Mouse (Mus musculus) hindbrain, embryonic 12.5 days (tissue): ENCODE measurements at regions not wholly inside any gene's neighbourhood (a gene's known extent, or its start where the extent isn't known, plus 50 kb on each side); places are given as distances from the start of the nearest gene placed in this dataset.

Experiments used
- ATAC-seq: fragments of 200-750 bp; cut with Nextera tagmentation; 2 replicates; pipeline ENCODE4 v1.8.0; 2017; ENCODE audit warnings: moderate TSS enrichment; ENCODE audit not compliant: low FRiP score
- H3K27ac ChIP-seq: fragments of 300-500 bp; sonication (generic); 2 replicates; pipeline ENCODE4 v1.5.1; 2016; ENCODE audit warnings: mild to moderate bottlenecking
- H3K27me3 ChIP-seq: fragments of 300-500 bp; sonication (generic); 2 replicates; pipeline ENCODE4 v1.6.1; 2016; ENCODE audit warnings: mild to moderate bottlenecking
- H3K36me3 ChIP-seq: fragments of 300-500 bp; sonication (generic); 2 replicates; pipeline ENCODE4 v1.6.1; 2016; ENCODE audit warnings: mild to moderate bottlenecking
- H3K4me1 ChIP-seq: fragments of 300-500 bp; sonication (generic); 2 replicates; pipeline ENCODE4 v1.6.1; 2016
- H3K4me2 ChIP-seq: fragments of 300-500 bp; sonication (generic); replicated peaks from 2 replicates; pipeline ENCODE4 v1.6.1; 2016; ENCODE audit warnings: mild to moderate bottlenecking
- H3K4me3 ChIP-seq: fragments of 300-500 bp; sonication (generic); 2 replicates; pipeline ENCODE4 v1.5.1; 2016; ENCODE audit warnings: mild to moderate bottlenecking
- H3K9ac ChIP-seq: fragments of 300-500 bp; sonication (generic); 2 replicates; pipeline ENCODE4 v1.6.1; 2016; ENCODE audit warnings: mild to moderate bottlenecking, moderate library complexity
- H3K9me3 ChIP-seq: fragments of 300-500 bp; sonication (generic); replicated peaks from 2 replicates; pipeline ENCODE4 v1.6.1; 2016; ENCODE audit warnings: mild to moderate bottlenecking
- WGBS: fragments of 180-500 bp; shearing (Covaris S2); methylation state at CpG from one replicate; pipeline ENCODE4 v1.1.7; 2016; 5-methylcytosine and 5-hydroxymethylcytosine counted together

DNA sequence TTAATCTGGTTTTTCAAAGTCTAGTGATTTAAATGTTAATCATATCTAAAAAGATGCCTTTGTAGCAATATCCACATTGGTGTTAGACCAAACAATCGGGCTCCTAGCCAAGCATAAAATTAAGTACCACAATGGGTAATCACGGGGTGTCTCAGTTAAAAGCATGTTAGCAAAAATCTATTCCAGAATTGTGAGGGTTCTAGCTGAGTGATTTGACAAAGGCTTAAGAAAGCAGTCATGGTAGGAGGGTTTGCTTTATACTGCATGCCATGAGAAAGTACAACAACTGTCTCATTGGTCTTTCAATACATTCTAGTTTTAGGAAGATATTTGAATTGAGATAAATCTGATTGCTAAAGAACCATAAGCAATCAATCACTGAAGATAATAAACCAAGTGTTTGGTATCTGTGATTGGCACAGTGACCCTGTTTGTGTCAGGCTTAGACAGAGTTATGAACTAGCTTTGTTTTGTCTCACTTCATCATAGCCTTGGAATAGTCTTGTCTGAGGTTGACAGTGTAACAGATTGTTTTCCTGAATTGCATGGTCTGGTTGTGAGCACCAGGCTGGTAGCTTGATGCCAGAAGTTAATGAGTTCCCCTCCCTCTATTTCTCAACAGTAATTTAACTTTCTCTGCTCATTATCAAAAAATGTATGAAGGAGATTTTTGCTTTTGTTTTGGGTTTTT is 186.9 kb upstream of the Sema3a start:
- 53% methylated on average over 2 of the region's 2 CpGs for WGBS
- Histone ChIP-seq H3K9me3 (no peaks in the 10 kb centered on the region), H3K4me2 (no peak overlapping the region), H3K9ac (no peak overlapping the region), H3K27ac (no peak overlapping the region), H3K4me3 (no peak overlapping the region), H3K4me1 (no peaks in the 10 kb centered on the region), H3K27me3 (no peaks in the 10 kb centered on the region), H3K36me3 (no peaks in the 10 kb centered on the region)
- peak; percentile 54; the same call in 1 of the 2 replicates for ATAC-seq

GRCm38 (mm10) chr5:12944554-12944953 is 180.7 kb upstream of the Sema3a start:
- no peak overlapping the region for H3K9ac ChIP-seq
- 0 out of 2 replicates have a peak, but pooled peaks cover 4% of the 10 kb centered on the region for H3K4me1 ChIP-seq
- no peaks in the 10 kb centered on the region for H3K27me3 ChIP-seq
- H3K9me3 ChIP-seq: no peaks in the 10 kb centered on the region
- no peak overlapping the region for H3K4me3 ChIP-seq
- 71% methylated on average over 5 of the region's 5 CpGs for WGBS
- no peak for ATAC-seq
- H3K27ac ChIP-seq: no peak overlapping the region
- no peak overlapping the region for H3K4me2 ChIP-seq
- no peaks in the 10 kb centered on the region for H3K36me3 ChIP-seq

DNA sequence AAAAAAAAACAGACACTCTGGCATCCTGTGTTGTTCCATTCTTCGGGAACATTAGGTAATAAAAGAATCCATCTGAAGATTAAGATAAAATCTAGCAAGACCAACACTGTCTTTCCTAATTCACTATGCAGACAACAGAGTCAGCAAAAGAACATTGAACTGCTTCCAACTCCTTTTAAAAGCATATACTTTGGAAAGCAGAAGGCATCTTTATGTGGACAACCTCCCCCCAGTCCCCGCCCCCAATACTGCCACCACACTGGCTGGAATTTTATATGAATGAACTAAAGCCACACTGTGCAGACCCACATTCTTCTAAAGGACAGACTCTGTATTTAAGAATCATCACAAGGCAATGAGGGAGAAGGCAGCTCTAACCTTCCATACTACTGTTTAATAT is 176.7 kb upstream of the Sema3a start:
- Histone ChIP-seq H3K36me3 (no peaks in the 10 kb centered on the region), H3K9me3 (no peaks in the 10 kb centered on the region), H3K4me1 (0 out of 2 replicates have a peak, but pooled peaks cover 4% of the 10 kb centered on the region), H3K27me3 (no peaks in the 10 kb centered on the region), H3K27ac (no peak overlapping the region), H3K4me3 (no peak overlapping the region), H3K4me2 (no peak overlapping the region), H3K9ac (no peak overlapping the region)
- WGBS: 81% methylated on average over 2 of the region's 2 CpGs
- no peak for ATAC-seq

DNA sequence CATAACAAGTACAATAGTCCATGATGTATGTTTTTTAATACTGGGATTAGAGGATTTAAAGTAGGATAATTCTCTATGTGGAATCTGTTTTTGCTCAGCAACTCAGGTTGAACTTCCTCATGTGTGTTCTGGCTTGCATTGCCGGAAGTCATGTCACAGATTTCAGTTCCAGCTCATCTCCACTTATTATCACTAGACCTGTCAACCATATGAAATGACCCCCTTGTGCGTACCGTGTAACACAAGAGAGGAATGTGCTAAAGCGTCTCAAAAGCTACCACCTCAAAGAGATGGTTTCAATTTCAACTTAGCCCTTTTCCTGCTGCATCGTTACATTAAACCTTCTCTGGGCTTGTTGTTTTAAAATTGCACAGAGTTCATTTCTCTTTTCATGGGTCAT is 154.2 kb upstream of the Sema3a start:
- H3K9ac ChIP-seq: no peak overlapping the region
- H3K4me1 ChIP-seq: no peaks in the 10 kb centered on the region
- H3K27me3 ChIP-seq: no peaks in the 10 kb centered on the region
- no peaks in the 10 kb centered on the region for H3K9me3 ChIP-seq
- H3K27ac ChIP-seq: no peak overlapping the region
- H3K4me3 ChIP-seq: no peak overlapping the region
- no peaks in the 10 kb centered on the region for H3K36me3 ChIP-seq
- no peak overlapping the region for H3K4me2 ChIP-seq
- no peak for ATAC-seq
- WGBS: 22% methylated on average over 5 of the region's 5 CpGs

GRCm38 (mm10) chr5:12973701-12974100 is 151.5 kb upstream of the Sema3a start:
- H3K27me3 ChIP-seq: no peaks in the 10 kb centered on the region
- H3K9ac ChIP-seq: no peak overlapping the region
- H3K4me1 ChIP-seq: no peaks in the 10 kb centered on the region
- ATAC-seq: no peak
- H3K27ac ChIP-seq: no peak overlapping the region
- H3K4me2 ChIP-seq: no peak overlapping the region
- H3K4me3 ChIP-seq: no peak overlapping the region
- no peaks in the 10 kb centered on the region for H3K9me3 ChIP-seq
- WGBS: 61% methylated on average over 3 of the region's 3 CpGs
- no peaks in the 10 kb centered on the region for H3K36me3 ChIP-seq

DNA sequence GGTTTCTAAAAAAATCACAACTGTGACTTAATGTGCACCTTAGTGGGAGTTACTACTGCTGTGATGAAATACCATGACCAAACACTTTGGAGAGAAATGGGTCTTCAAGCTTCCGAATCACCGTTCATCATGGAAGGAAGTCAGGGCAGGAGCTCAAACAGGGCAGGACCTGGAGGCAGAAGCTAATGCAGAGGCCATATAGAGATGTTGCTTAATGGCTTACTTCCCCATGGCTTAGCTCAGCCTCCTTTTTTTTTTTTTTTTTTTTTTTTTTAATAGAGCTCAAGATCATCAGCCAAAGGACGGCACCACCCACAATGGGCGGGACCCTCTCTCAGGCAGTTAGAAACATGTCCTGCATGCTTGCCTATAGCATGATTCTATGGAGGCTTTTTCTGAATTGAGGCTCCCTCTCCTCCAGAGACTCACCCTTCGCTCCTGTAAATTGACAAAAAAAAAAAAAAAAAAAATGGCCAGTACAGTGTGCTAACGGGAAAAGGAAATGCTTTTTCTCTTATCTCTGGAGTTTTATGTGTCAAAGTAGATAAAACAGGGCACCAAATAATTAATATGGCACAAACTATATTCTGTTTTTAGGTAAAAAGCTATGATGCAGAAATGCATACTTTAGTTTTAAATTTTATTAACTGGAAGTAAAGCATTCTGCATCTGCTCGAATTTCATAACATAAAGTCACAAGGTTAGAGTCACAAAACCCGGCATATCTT is 149.0 kb upstream of the Sema3a start:
- WGBS: 90% methylated on average over 8 of the region's 8 CpGs
- no peaks in the 10 kb centered on the region for H3K27me3 ChIP-seq
- no peak overlapping the region for H3K4me3 ChIP-seq
- H3K4me2 ChIP-seq: no peak overlapping the region
- no peaks in the 10 kb centered on the region for H3K9me3 ChIP-seq
- no peaks in the 10 kb centered on the region for H3K4me1 ChIP-seq
- H3K36me3 ChIP-seq: no peaks in the 10 kb centered on the region
- no peak overlapping the region for H3K9ac ChIP-seq
- no peak for ATAC-seq
- H3K27ac ChIP-seq: no peak overlapping the region

GRCm38 (mm10) chr5:12977875-12978274 is 147.3 kb upstream of the Sema3a start:
- 75% methylated on average over 2 of the region's 2 CpGs for WGBS
- Histone ChIP-seq H3K9me3 (no peaks in the 10 kb centered on the region), H3K4me2 (no peak overlapping the region), H3K9ac (no peak overlapping the region), H3K4me3 (no peak overlapping the region), H3K4me1 (no peaks in the 10 kb centered on the region), H3K27ac (no peak overlapping the region), H3K36me3 (no peaks in the 10 kb centered on the region), H3K27me3 (no peaks in the 10 kb centered on the region)
- ATAC-seq: no peak

GRCm38 (mm10) chr5:12993826-12994225 is 131.4 kb upstream of the Sema3a start:
- H3K4me3 ChIP-seq: no peak overlapping the region

GRCm38 (mm10) chr5:12997440-12997839 is 127.8 kb upstream of the Sema3a start:
- WGBS: 91% methylated on average over 6 of the region's 6 CpGs
- H3K4me1 ChIP-seq: no peaks in the 10 kb centered on the region
- H3K27ac ChIP-seq: no peak overlapping the region
- H3K4me3 ChIP-seq: no peak overlapping the region
- H3K36me3 ChIP-seq: no peaks in the 10 kb centered on the region
- ATAC-seq: no peak
- H3K27me3 ChIP-seq: no peaks in the 10 kb centered on the region
- H3K4me2 ChIP-seq: no peak overlapping the region
- H3K9ac ChIP-seq: no peak overlapping the region
- H3K9me3 ChIP-seq: no peaks in the 10 kb centered on the region

More at GRCm38 (mm10) chr5:12993826-12994225, 131.4 kb upstream of the Sema3a start:
- no peak for ATAC-seq
- 91% methylated on average over 1 of the region's 1 CpGs for WGBS
- Histone ChIP-seq H3K27ac (no peak overlapping the region), H3K9ac (no peak overlapping the region), H3K27me3 (no peaks in the 10 kb centered on the region), H3K4me1 (no peaks in the 10 kb centered on the region), H3K4me2 (no peak overlapping the region), H3K36me3 (no peaks in the 10 kb centered on the region), H3K9me3 (no peaks in the 10 kb centered on the region)

GRCm38 (mm10) chr5:13007132-13007531 is 118.1 kb upstream of the Sema3a start:
- no peak overlapping the region for H3K4me2 ChIP-seq
- ATAC-seq: peak; percentile 79

GRCm38 (mm10) chr5:13022270-13022669 is 102.9 kb upstream of the Sema3a start:
- WGBS: 76% methylated on average over 3 of the region's 3 CpGs
- Histone ChIP-seq H3K4me1 (no peaks in the 10 kb centered on the region), H3K36me3 (no peaks in the 10 kb centered on the region), H3K9me3 (no peaks in the 10 kb centered on the region), H3K9ac (no peak overlapping the region), H3K4me2 (no peak overlapping the region), H3K4me3 (no peak overlapping the region), H3K27me3 (no peaks in the 10 kb centered on the region), H3K27ac (no peak overlapping the region)
- no peak for ATAC-seq

More at GRCm38 (mm10) chr5:13007132-13007531, 118.1 kb upstream of the Sema3a start:
- H3K4me3 ChIP-seq: no peak overlapping the region
- WGBS: 48% methylated on average over 6 of the region's 6 CpGs
- no peaks in the 10 kb centered on the region for H3K4me1 ChIP-seq
- no peak overlapping the region for H3K27ac ChIP-seq
- H3K36me3 ChIP-seq: no peaks in the 10 kb centered on the region
- no peak overlapping the region for H3K9ac ChIP-seq
- no peaks in the 10 kb centered on the region for H3K9me3 ChIP-seq
- H3K27me3 ChIP-seq: no peaks in the 10 kb centered on the region

- H3K9me3 ChIP-seq: no peaks in the 10 kb centered on the region
- H3K4me3 ChIP-seq: no peak overlapping the region
- no peaks in the 10 kb centered on the region for H3K27me3 ChIP-seq
- WGBS: 90% methylated on average over 3 of the region's 3 CpGs
- ATAC-seq: no peak
- no peak overlapping the region for H3K27ac ChIP-seq
- H3K4me2 ChIP-seq: no peak overlapping the region
- no peak overlapping the region for H3K9ac ChIP-seq
- H3K4me1 ChIP-seq: no peaks in the 10 kb centered on the region
- no peaks in the 10 kb centered on the region for H3K36me3 ChIP-seq
Measured at GRCm38 (mm10) chr5:13033332-13033731, 91.9 kb upstream of the Sema3a start.

DNA sequence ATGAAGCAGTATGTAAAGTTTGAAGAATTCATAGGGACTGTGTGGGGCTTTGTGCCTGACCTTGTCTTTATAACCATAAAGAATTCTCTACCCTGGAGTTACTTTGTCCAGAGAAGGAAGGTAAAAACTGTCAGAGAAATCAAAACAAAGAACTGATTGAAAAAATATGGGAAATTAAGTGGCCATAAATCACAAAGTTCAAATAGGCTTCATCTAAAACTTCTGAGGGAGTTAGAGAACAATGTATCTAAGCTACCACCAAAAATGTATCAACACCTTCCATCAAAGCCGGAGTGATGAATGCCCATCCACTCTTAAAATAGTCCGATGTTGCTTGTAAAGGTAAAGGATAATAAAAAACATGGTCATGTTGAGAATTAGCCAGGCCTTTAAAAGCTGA is 89.1 kb upstream of the Sema3a start:
- no peak overlapping the region for H3K4me3 ChIP-seq
- H3K4me1 ChIP-seq: no peaks in the 10 kb centered on the region
- no peak for ATAC-seq
- no peaks in the 10 kb centered on the region for H3K9me3 ChIP-seq
- H3K27me3 ChIP-seq: no peaks in the 10 kb centered on the region
- WGBS: 68% methylated on average over 2 of the region's 2 CpGs
- H3K9ac ChIP-seq: no peak overlapping the region
- H3K36me3 ChIP-seq: no peaks in the 10 kb centered on the region
- H3K4me2 ChIP-seq: no peak overlapping the region
- no peak overlapping the region for H3K27ac ChIP-seq
